Mouse (Mus musculus) intestine, postnatal 0 days (tissue): ENCODE measurements at regions not wholly inside any gene's neighbourhood (a gene's known extent, or its start where the extent isn't known, plus 50 kb on each side); places are given as distances from the start of the nearest gene placed in this dataset.

Experiments
- ATAC-seq: fragments of 200-750 bp; cut with Nextera tagmentation; 2 replicates; pipeline ENCODE4 v1.8.0; 2017; ENCODE audit warnings: mild to moderate bottlenecking, moderate TSS enrichment, moderate library complexity
- H3K27ac ChIP-seq: fragments of 300-500 bp; sonication (generic); 2 replicates; pipeline ENCODE4 v1.5.1; 2014; ENCODE audit warnings: mild to moderate bottlenecking, low read depth, low read length, moderate library complexity
- H3K27me3 ChIP-seq: fragments of 300-500 bp; sonication (generic); replicated peaks from 2 replicates; pipeline ENCODE4 v1.6.1; 2014; ENCODE audit warnings: low read length, mixed read lengths; ENCODE audit not compliant: control insufficient read depth, insufficient read depth
- H3K36me3 ChIP-seq: fragments of 300-500 bp; sonication (generic); 2 replicates; pipeline ENCODE4 v1.6.1; 2014; ENCODE audit warnings: mild to moderate bottlenecking, moderate library complexity; ENCODE audit not compliant: control insufficient read depth, insufficient read depth
- H3K4me1 ChIP-seq: fragments of 300-500 bp; sonication (generic); replicated peaks from 2 replicates; pipeline ENCODE4 v1.6.1; 2014; ENCODE audit warnings: antibody characterized with exemption, low read length, mixed read lengths; ENCODE audit not compliant: control insufficient read depth, insufficient read depth
- H3K4me2 ChIP-seq: fragments of 300-500 bp; sonication (generic); replicated peaks from 2 replicates; pipeline ENCODE4 v1.6.1; 2014; ENCODE audit warnings: low read depth, mild to moderate bottlenecking, moderate library complexity
- H3K4me3 ChIP-seq: fragments of 300-500 bp; sonication (generic); 2 replicates; pipeline ENCODE4 v1.5.1; 2014; ENCODE audit warnings: low read depth, low read length
- H3K9ac ChIP-seq: fragments of 300-500 bp; sonication (generic); 2 replicates; pipeline ENCODE4 v1.6.1; 2014; ENCODE audit warnings: mild to moderate bottlenecking, low read depth, low read length
- H3K9me3 ChIP-seq: fragments of 300-500 bp; sonication (generic); 2 replicates; pipeline ENCODE4 v1.6.1; 2016; ENCODE audit warnings: mixed run types; ENCODE audit not compliant: control insufficient read depth
- CTCF ChIP-seq: sonication (generic); IDR thresholded peaks from 2 replicates; pipeline ENCODE4 v1.5.1; 2016; ENCODE audit warnings: low read depth, mild to moderate bottlenecking, control low read depth, antibody characterized with exemption, moderate library complexity
- WGBS: fragments of 180-500 bp; shearing (Covaris S2); extraction: QIAGEN DNeasy Blood & Tissue Kit; methylation state at CpG from one replicate; pipeline ENCODE4 v1.1.7; 2014; 5-methylcytosine and 5-hydroxymethylcytosine counted together

DNA sequence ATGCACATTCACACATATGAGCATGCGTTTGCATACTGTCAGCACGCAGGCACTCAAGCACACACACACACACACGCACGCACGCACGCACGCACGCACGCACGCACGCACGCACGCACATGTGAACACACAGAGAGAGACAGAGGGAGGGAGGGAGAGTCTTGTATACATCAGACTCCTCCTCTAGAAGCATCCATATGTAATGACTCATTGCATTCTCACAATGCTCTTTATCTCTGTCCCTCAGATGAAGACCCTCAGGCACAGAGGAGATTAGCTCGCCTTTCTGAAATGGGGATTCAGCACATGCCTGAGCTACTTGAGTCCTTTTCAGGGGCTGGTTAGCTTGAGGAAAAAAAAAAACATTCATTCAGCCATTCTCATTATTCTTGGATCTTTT lies 79.6 kb upstream of the 1700025G04Rik start:
- no peaks in the 10 kb centered on the region for H3K36me3 ChIP-seq
- H3K4me1 ChIP-seq: no peaks in the 10 kb centered on the region
- H3K4me2 ChIP-seq: no peak overlapping the region
- H3K9me3 ChIP-seq: no peaks in the 10 kb centered on the region
- WGBS: 94% methylated on average over 14 of the region's 14 CpGs
- no peak for ATAC-seq
- H3K27me3 ChIP-seq: no peaks in the 10 kb centered on the region
- no peak overlapping the region for H3K4me3 ChIP-seq
- no peak overlapping the region for H3K9ac ChIP-seq
- H3K27ac ChIP-seq: no peak overlapping the region
- TF ChIP-seq CTCF: no peak

DNA sequence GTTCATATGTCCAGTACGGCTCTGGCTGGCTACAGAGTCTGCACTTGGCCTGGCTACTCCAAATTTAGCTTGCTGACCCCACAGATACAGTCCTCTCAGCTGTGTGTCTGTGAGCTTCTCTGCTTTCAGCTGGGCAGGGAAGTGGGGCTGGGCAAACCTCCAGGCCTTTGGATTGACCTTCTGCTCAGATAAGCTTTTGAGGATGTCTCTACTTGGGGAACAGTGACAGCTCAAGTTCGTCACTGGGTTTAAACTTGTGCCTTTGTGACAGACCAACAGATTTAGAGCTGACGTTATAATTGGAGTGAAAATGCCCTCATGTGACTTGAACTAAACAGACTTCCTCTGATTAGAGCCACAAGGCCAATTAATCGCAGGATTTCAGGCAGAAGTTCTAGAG lies 78.4 kb upstream of the 1700025G04Rik start:
- Histone ChIP-seq H3K4me1 (no peaks in the 10 kb centered on the region), H3K27me3 (no peaks in the 10 kb centered on the region), H3K27ac (no peak overlapping the region), H3K4me3 (no peak overlapping the region), H3K9ac (no peak overlapping the region), H3K9me3 (no peaks in the 10 kb centered on the region), H3K4me2 (no peak overlapping the region), H3K36me3 (no peaks in the 10 kb centered on the region)
- TF ChIP-seq CTCF: no peak
- WGBS: 64% methylated on average over 4 of the region's 4 CpGs
- no peak for ATAC-seq

DNA sequence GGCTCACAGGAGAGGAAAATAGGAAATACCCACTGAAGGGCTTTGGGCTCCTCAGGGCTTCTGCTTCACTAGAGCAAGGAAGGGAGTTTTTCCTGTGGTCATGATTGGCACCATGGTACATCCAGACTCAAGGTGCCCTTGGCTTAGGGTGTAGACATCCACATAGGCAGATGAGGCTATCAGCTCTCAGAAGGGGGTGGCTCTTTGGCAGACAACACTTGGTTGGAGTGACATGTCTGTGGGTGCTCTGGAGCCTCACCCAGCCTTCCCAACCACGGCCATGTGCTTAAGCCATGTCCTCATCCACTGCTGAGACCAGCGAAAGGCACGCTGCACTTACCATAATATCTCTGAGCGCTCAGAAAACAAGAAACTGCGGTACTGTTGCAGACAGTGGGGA lies 77.8 kb upstream of the 1700025G04Rik start:
- H3K9ac ChIP-seq: no peak overlapping the region
- no peaks in the 10 kb centered on the region for H3K9me3 ChIP-seq
- 86% methylated on average over 5 of the region's 5 CpGs for WGBS
- no peaks in the 10 kb centered on the region for H3K36me3 ChIP-seq
- H3K4me2 ChIP-seq: no peak overlapping the region
- H3K4me3 ChIP-seq: no peak overlapping the region
- no peaks in the 10 kb centered on the region for H3K4me1 ChIP-seq
- H3K27me3 ChIP-seq: no peaks in the 10 kb centered on the region
- no peak for ATAC-seq
- TF ChIP-seq CTCF: no peak
- no peak overlapping the region for H3K27ac ChIP-seq

DNA sequence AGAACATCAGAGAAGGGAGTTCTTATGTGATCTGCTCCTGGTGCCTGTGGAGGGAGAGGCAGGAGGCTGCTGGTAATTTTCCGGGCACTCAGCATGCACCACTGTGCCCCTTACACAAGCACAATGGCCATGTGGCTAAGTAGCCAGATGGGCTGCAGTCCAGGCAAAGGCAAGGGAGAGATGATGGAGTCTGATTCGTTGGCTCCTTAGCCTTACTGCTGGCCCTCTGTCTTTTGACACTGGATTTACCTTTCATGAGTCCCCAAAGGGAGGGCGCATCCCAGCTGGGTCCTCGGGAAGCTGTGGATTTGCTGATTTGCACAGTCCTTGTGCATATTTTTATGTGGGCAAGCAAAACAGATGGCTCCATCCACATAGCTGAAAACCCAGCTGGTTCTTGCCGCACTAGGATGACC lies 75.6 kb upstream of the 1700025G04Rik start:
- H3K27me3 ChIP-seq: no peaks in the 10 kb centered on the region
- no peaks in the 10 kb centered on the region for H3K36me3 ChIP-seq
- no peak overlapping the region for H3K27ac ChIP-seq
- 82% methylated on average over 5 of the region's 5 CpGs for WGBS
- TF ChIP-seq CTCF: no peak
- no peak overlapping the region for H3K9ac ChIP-seq
- no peaks in the 10 kb centered on the region for H3K9me3 ChIP-seq
- H3K4me3 ChIP-seq: no peak overlapping the region
- H3K4me1 ChIP-seq: no peaks in the 10 kb centered on the region
- H3K4me2 ChIP-seq: no peak overlapping the region
- ATAC-seq: no peak

DNA sequence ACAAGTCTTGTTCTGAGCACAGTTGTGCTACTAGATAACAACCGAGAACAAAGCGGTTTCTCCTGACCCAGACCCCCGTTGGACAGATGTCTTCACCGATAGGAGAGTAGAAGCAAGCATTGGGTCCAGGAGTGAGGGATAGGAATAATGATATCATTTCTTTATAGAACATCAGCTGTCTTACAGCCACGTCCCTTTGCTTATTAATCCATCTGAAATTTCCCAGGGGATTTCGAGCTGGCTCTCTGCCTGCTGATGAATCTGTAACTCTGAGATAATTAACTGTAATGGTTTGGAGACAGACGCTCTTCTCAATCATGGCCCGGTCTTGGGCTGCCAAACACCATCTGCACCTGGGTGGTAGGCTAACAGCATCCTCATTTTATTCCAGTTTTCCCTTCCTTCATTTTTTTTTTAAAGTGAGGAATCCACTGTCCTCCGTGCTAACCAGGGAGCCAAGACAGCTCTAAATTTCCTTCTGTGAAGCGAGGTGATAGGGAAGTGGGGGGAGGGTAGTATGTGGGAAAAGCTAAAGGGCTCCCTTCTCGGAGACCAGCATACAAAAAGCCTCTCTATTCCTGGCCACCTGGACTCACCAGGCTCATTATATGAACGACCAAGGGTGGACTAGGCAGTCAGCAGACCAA lies 75.0 kb upstream of the 1700025G04Rik start:
- ATAC-seq: no peak
- Histone ChIP-seq H3K9me3 (no peaks in the 10 kb centered on the region), H3K4me3 (no peak overlapping the region), H3K4me1 (no peaks in the 10 kb centered on the region), H3K27ac (no peak overlapping the region), H3K27me3 (no peaks in the 10 kb centered on the region), H3K36me3 (no peaks in the 10 kb centered on the region), H3K9ac (no peak overlapping the region), H3K4me2 (no peak overlapping the region)
- no peak for TF ChIP-seq CTCF
- 64% methylated on average over 12 of the region's 12 CpGs for WGBS

GRCm38 (mm10) chr1:152164212-152164611 lies 74.3 kb upstream of the 1700025G04Rik start:
- Histone ChIP-seq H3K27me3 (no peaks in the 10 kb centered on the region), H3K9me3 (no peaks in the 10 kb centered on the region), H3K4me3 (no peak overlapping the region), H3K27ac (no peak overlapping the region), H3K4me1 (no peaks in the 10 kb centered on the region), H3K9ac (no peak overlapping the region), H3K4me2 (no peak overlapping the region), H3K36me3 (no peaks in the 10 kb centered on the region)
- WGBS: 79% methylated on average over 5 of the region's 5 CpGs
- no peak for ATAC-seq
- TF ChIP-seq CTCF: no peak

GRCm38 (mm10) chr1:152152474-152152873 lies 62.5 kb upstream of the 1700025G04Rik start:
- ATAC-seq: no peak
- Histone ChIP-seq H3K4me1 (no peaks in the 10 kb centered on the region), H3K9ac (no peak overlapping the region), H3K36me3 (no peaks in the 10 kb centered on the region), H3K4me2 (no peak overlapping the region), H3K27me3 (no peaks in the 10 kb centered on the region), H3K27ac (no peak overlapping the region), H3K4me3 (no peak overlapping the region), H3K9me3 (no peaks in the 10 kb centered on the region)
- 59% methylated on average over 5 of the region's 5 CpGs for WGBS
- no peak for TF ChIP-seq CTCF
